Mouse (Mus musculus): ENCODE data around the gene Gm21312.
"Not testable (repeated sequence)": the region's sequence is repeated elsewhere in the genome, so short reads cannot be mapped to it uniquely, and the experiment has no call there.

Gene Gm21312

GRCm38 (mm10) chr10:104176724-104177123 lies at the start of gene Gm21312:
Gene Gm21312 (plus strand): TSS chr10:104177024.
- DNase-seq (ENCODE audit: low spot score) = not testable (repeated sequence)

GRCm38 (mm10) chr10:104142687-104143086 lies 34.1 kb upstream of the Gm21312 start, which contains the start of gene Gm21293:
Gene Gm21293 (plus strand): TSS chr10:104142987.
- DNase-seq (ENCODE audit: low spot score) = not testable (repeated sequence)

- DNase-seq (ENCODE audit: low spot score) = not testable (repeated sequence)
These were observed 25.6 kb upstream of the Gm21312 start, which contains the start of gene Gm6763 for GRCm38 (mm10) chr10:104151197-104151596. Gene Gm6763 (plus strand): TSS chr10:104151497.

- not testable (repeated sequence) for DNase-seq (ENCODE audit: low spot score)
These were observed 17.1 kb upstream of the Gm21312 start, which contains the start of gene Gm8764 for GRCm38 (mm10) chr10:104159706-104160105. Gene Gm8764 (plus strand): TSS chr10:104160006.

- DNase-seq (ENCODE audit: low spot score) = not testable (repeated sequence)
These were observed 8.6 kb upstream of the Gm21312 start, which contains the start of gene Gm21304 for GRCm38 (mm10) chr10:104168215-104168614. Gene Gm21304 (plus strand): TSS chr10:104168515.

GRCm38 (mm10) chr10:104185233-104185632 lies 8.4 kb downstream of the Gm21312 start, which contains the start of gene Gm20765:
Gene Gm20765 (plus strand): TSS chr10:104185533.
- not testable (repeated sequence) for DNase-seq (ENCODE audit: low spot score)

- not testable (repeated sequence) for DNase-seq (ENCODE audit: low spot score)
These were observed 16.9 kb downstream of the Gm21312 start, which contains the start of gene Gm4340 for GRCm38 (mm10) chr10:104193742-104194141. Gene Gm4340 (plus strand): TSS chr10:104194042.

- no peak for DNase-seq (ENCODE audit: low spot score)
These were observed 32.8 kb downstream of the Gm21312 start for GRCm38 (mm10) chr10:104209655-104210054.

- DNase-seq (ENCODE audit: low spot score) = no peak
These were observed 33.6 kb downstream of the Gm21312 start for GRCm38 (mm10) chr10:104210268-104210990.

- no peak for DNase-seq (ENCODE audit: low spot score)
These were observed 37.7 kb downstream of the Gm21312 start for GRCm38 (mm10) chr10:104214527-104214926.

GRCm38 (mm10) chr10:104220303-104221021 lies 43.6 kb downstream of the Gm21312 start:
- no peak for DNase-seq (ENCODE audit: low spot score)

Data from MN1 (cell line).